Mouse (Mus musculus): Measurements from ENCODE around the gene Pdgfa. TPM values are rescaled to one million over a fixed set of nuclear protein-coding genes. Genes with fewer than 3 reads are reported as not detected.
A peak's percentile ranks its signal among the peaks of the same experiment; 100 is the strongest.

The Pdgfa gene
- polyA plus RNA-seq, 2 experiments = 34.0 to 83.4 TPM

- Histone ChIP-seq H3K36me3 (ENCODE audit: control insufficient read depth, insufficient read depth, low read length) (peaks cover 2% of the 10 kb centered on the region; the same call in 1 of the 2 replicates), H3K27ac (replicated peaks; ENCODE audit: low read depth, low read length) (0 out of 2 replicates have a peak overlapping the region, but pooled peaks have one; percentile 14), H3K9ac (ENCODE audit: low read depth, low read length, severe bottlenecking) (no peak overlapping the region), H3K27me3 (ENCODE audit: control insufficient read depth, insufficient read depth, low read length) (no peaks in the 10 kb centered on the region), H3K9me3 (ENCODE audit: control insufficient read depth, low read length) (no peaks in the 10 kb centered on the region), H3K4me1 (ENCODE audit: control insufficient read depth, insufficient read depth, low read length) (peaks cover 33% of the 10 kb centered on the region), H3K4me3 (replicated peaks; ENCODE audit: low read length) (no peak overlapping the region), H3K4me2 (replicated peaks; ENCODE audit: low read depth, low read length, severe bottlenecking) (no peak overlapping the region)
- ATAC-seq (ENCODE audit: low FRiP score, low read depth) (peak; percentile 21; the same call in 1 of the 2 replicates), DNase-seq (ENCODE audit: low spot score) (no peak)
- no peak for TF ChIP-seq POLR2A (IDR thresholded peaks at IDR 0.05; ENCODE audit: borderline replicate concordance, extremely low read depth, insufficient read depth, insufficient read length)
- 17% methylated on average over 6 of the region's 6 CpGs for WGBS
These were observed 37.6 kb upstream of the Pdgfa start for GRCm38 (mm10) chr5:139034746-139035145.

GRCm38 (mm10) chr5:139033406-139034317 lies 36.5 kb upstream of the Pdgfa start:
- Histone ChIP-seq H3K4me3 (replicated peaks; ENCODE audit: low read length) (no peak overlapping the region), H3K4me1 (ENCODE audit: control insufficient read depth, insufficient read depth, low read length) (peaks cover 26% of the 10 kb centered on the region), H3K9ac (ENCODE audit: low read depth, low read length, severe bottlenecking) (no peak overlapping the region), H3K36me3 (ENCODE audit: control insufficient read depth, insufficient read depth, low read length) (peaks cover 2% of the 10 kb centered on the region; the same call in 1 of the 2 replicates), H3K27ac (replicated peaks; ENCODE audit: low read depth, low read length) (peak overlapping the region; percentile 14), H3K4me2 (replicated peaks; ENCODE audit: low read depth, low read length, severe bottlenecking) (0 out of 2 replicates have a peak overlapping the region, but pooled peaks have one; percentile 14), H3K9me3 (ENCODE audit: control insufficient read depth, low read length) (no peaks in the 10 kb centered on the region), H3K27me3 (ENCODE audit: control insufficient read depth, insufficient read depth, low read length) (no peaks in the 10 kb centered on the region)
- no peak for TF ChIP-seq POLR2A (IDR thresholded peaks at IDR 0.05; ENCODE audit: borderline replicate concordance, extremely low read depth, insufficient read depth, insufficient read length)
- ATAC-seq (ENCODE audit: low FRiP score, low read depth) = peak; percentile 61
- WGBS = 22% methylated on average over 14 of the region's 14 CpGs
- peak; percentile 69 for DNase-seq (ENCODE audit: low spot score)

- no peak overlapping the region for H3K27ac ChIP-seq (replicated peaks; ENCODE audit: low read depth, low read length)
- H3K4me2 ChIP-seq (replicated peaks; ENCODE audit: low read depth, low read length, severe bottlenecking) = no peak overlapping the region
- H3K36me3 ChIP-seq (ENCODE audit: control insufficient read depth, insufficient read depth, low read length) = no peaks in the 10 kb centered on the region
- H3K27me3 ChIP-seq (ENCODE audit: control insufficient read depth, insufficient read depth, low read length) = no peaks in the 10 kb centered on the region
- no peak overlapping the region for H3K4me3 ChIP-seq (replicated peaks; ENCODE audit: low read length)
- DNase-seq (ENCODE audit: low spot score) (no peak), ATAC-seq (ENCODE audit: low FRiP score, low read depth) (no peak)
- no peak overlapping the region for H3K9ac ChIP-seq (ENCODE audit: low read depth, low read length, severe bottlenecking)
- no peak for TF ChIP-seq POLR2A (IDR thresholded peaks at IDR 0.05; ENCODE audit: borderline replicate concordance, extremely low read depth, insufficient read depth, insufficient read length)
- 0 out of 2 replicates have a peak, but pooled peaks cover 3% of the 10 kb centered on the region for H3K4me1 ChIP-seq (ENCODE audit: control insufficient read depth, insufficient read depth, low read length)
- H3K9me3 ChIP-seq (ENCODE audit: control insufficient read depth, low read length) = no peaks in the 10 kb centered on the region
- 52% methylated on average over 15 of the region's 15 CpGs for WGBS
These were observed 30.4 kb upstream of the Pdgfa start for GRCm38 (mm10) chr5:139027603-139028002.

GRCm38 (mm10) chr5:139024351-139025105 lies 27.4 kb upstream of the Pdgfa start:
- no peaks in the 10 kb centered on the region for H3K36me3 ChIP-seq (ENCODE audit: control insufficient read depth, insufficient read depth, low read length)
- no peaks in the 10 kb centered on the region for H3K27me3 ChIP-seq (ENCODE audit: control insufficient read depth, insufficient read depth, low read length)
- ATAC-seq (ENCODE audit: low FRiP score, low read depth) = no peak
- DNase-seq (ENCODE audit: low spot score) = no peak
- no peak overlapping the region for H3K4me3 ChIP-seq (replicated peaks; ENCODE audit: low read length)
- WGBS = 56% methylated on average over 12 of the region's 12 CpGs
- H3K4me2 ChIP-seq (replicated peaks; ENCODE audit: low read depth, low read length, severe bottlenecking) = no peak overlapping the region
- no peaks in the 10 kb centered on the region for H3K9me3 ChIP-seq (ENCODE audit: control insufficient read depth, low read length)
- 0 out of 2 replicates have a peak, but pooled peaks cover 3% of the 10 kb centered on the region for H3K4me1 ChIP-seq (ENCODE audit: control insufficient read depth, insufficient read depth, low read length)
- H3K27ac ChIP-seq (replicated peaks; ENCODE audit: low read depth, low read length) = no peak overlapping the region
- H3K9ac ChIP-seq (ENCODE audit: low read depth, low read length, severe bottlenecking) = no peak overlapping the region
- no peak for TF ChIP-seq POLR2A (IDR thresholded peaks at IDR 0.05; ENCODE audit: borderline replicate concordance, extremely low read depth, insufficient read depth, insufficient read length)

DNA sequence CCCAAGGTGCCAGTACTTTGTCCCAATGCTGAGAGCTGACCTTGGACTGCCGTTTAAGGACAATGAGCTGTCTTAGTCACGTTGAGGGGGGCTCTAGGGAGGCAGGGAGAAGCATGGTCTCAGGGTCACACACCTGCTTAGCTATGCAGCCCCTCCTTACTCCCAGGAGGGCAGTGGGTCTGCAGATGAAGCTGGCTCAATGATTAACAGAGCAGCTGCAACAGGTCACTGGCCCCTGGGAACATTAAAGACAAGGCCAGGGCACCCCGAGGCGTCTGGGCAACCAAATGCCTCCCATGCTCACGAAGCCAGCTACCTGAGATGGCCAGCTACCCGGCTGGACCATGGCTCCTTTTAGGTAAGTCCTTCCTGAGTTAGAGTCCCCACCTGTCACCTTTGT lies 23.4 kb upstream of the Pdgfa start:
- no peak for TF ChIP-seq POLR2A (IDR thresholded peaks at IDR 0.05; ENCODE audit: borderline replicate concordance, extremely low read depth, insufficient read depth, insufficient read length)
- ATAC-seq (ENCODE audit: low FRiP score, low read depth) (no peak), DNase-seq (ENCODE audit: low spot score) (no peak)
- Histone ChIP-seq H3K4me2 (replicated peaks; ENCODE audit: low read depth, low read length, severe bottlenecking) (no peak overlapping the region), H3K27me3 (ENCODE audit: control insufficient read depth, insufficient read depth, low read length) (no peaks in the 10 kb centered on the region), H3K27ac (replicated peaks; ENCODE audit: low read depth, low read length) (no peak overlapping the region), H3K4me1 (ENCODE audit: control insufficient read depth, insufficient read depth, low read length) (no peaks in the 10 kb centered on the region), H3K9ac (ENCODE audit: low read depth, low read length, severe bottlenecking) (no peak overlapping the region), H3K36me3 (ENCODE audit: control insufficient read depth, insufficient read depth, low read length) (peaks cover 5% of the 10 kb centered on the region), H3K9me3 (ENCODE audit: control insufficient read depth, low read length) (no peaks in the 10 kb centered on the region), H3K4me3 (replicated peaks; ENCODE audit: low read length) (no peak overlapping the region)
- 60% methylated on average over 6 of the region's 6 CpGs for WGBS
